Mouse (Mus musculus) testis, postnatal 14 days (tissue): ENCODE data around the gene Rb1.

ENCODE experiments used
- DNase-seq: peaks from one replicate; pipeline ENCODE4 v3.0.0; 2021; ENCODE audit warnings: low spot score

Gene Rb1

GRCm38 (mm10) chr14:73334926-73335805 is 9.5 kb upstream of the Rb1 start:
- DNase-seq = no peak

GRCm38 (mm10) chr14:73333880-73334279 is 8.3 kb upstream of the Rb1 start:
- no peak for DNase-seq

- DNase-seq = no peak
Observed at GRCm38 (mm10) chr14:73331386-73331785, 5.8 kb upstream of the Rb1 start.

GRCm38 (mm10) chr14:73329871-73330270 is 4.2 kb upstream of the Rb1 start:
- DNase-seq = no peak

GRCm38 (mm10) chr14:73326511-73326910 is 889 bp upstream of the Rb1 start:
- no peak for DNase-seq

- peak; percentile 63 for DNase-seq
Observed at GRCm38 (mm10) chr14:73324634-73325455, 777 bp downstream of the Rb1 start.

- no peak for DNase-seq
Observed at GRCm38 (mm10) chr14:73323965-73324364, 1.7 kb downstream of the Rb1 start.

- DNase-seq = no peak
Observed at GRCm38 (mm10) chr14:73322142-73322541, 3.5 kb downstream of the Rb1 start.

- DNase-seq = no peak
Observed at GRCm38 (mm10) chr14:73316933-73317332, 8.7 kb downstream of the Rb1 start.

- DNase-seq = no peak
Observed at GRCm38 (mm10) chr14:73313864-73314263, 11.8 kb downstream of the Rb1 start.

- DNase-seq = no peak
Observed at GRCm38 (mm10) chr14:73313396-73313795, 12.2 kb downstream of the Rb1 start.

- DNase-seq = no peak
Observed at GRCm38 (mm10) chr14:73312909-73313308, 12.7 kb downstream of the Rb1 start.

GRCm38 (mm10) chr14:73307490-73307889 is 18.1 kb downstream of the Rb1 start:
- no peak for DNase-seq

GRCm38 (mm10) chr14:73303193-73303592 is 22.4 kb downstream of the Rb1 start:
- no peak for DNase-seq

GRCm38 (mm10) chr14:73301856-73302255 is 23.8 kb downstream of the Rb1 start:
- peak; percentile 55 for DNase-seq

GRCm38 (mm10) chr14:73295512-73295911 is 30.1 kb downstream of the Rb1 start:
- DNase-seq = no peak

GRCm38 (mm10) chr14:73293616-73294015 is 32.0 kb downstream of the Rb1 start:
- DNase-seq = no peak

- DNase-seq = no peak
Observed at GRCm38 (mm10) chr14:73292434-73292833, 33.2 kb downstream of the Rb1 start.

GRCm38 (mm10) chr14:73289915-73290314 is 35.7 kb downstream of the Rb1 start:
- DNase-seq = no peak

GRCm38 (mm10) chr14:73280996-73281395 is 44.6 kb downstream of the Rb1 start:
- DNase-seq = no peak

- DNase-seq = no peak
Observed at GRCm38 (mm10) chr14:73279096-73279495, 46.5 kb downstream of the Rb1 start.

- DNase-seq = no peak
Observed at GRCm38 (mm10) chr14:73271807-73272206, 53.8 kb downstream of the Rb1 start.

GRCm38 (mm10) chr14:73266166-73266565 is 59.5 kb downstream of the Rb1 start:
- DNase-seq = no peak
